Mouse (Mus musculus) left cerebral cortex, adult 2 months (tissue): Measurements from ENCODE around the gene Cnih2. TPM values are rescaled to one million over a fixed set of nuclear protein-coding genes. Genes with fewer than 3 reads are reported as not detected.
A peak's percentile ranks its signal among the peaks of the same experiment; 100 is the strongest.

ENCODE experiments used
- DNase-seq, 2 experiments: peaks; one replicate each; pipeline ENCODE4 v3.0.0; 2021 to 2022; ENCODE audit warnings: low spot score in 2 of 2, mixed read lengths in 1 of 2; ENCODE audit errors: extremely low spot score in 1 of 2
- H3K27ac ChIP-seq: fragments of 200-600 bp; 2 replicates; pipeline ENCODE4 v1.8.1; 2022
- H3K4me3 ChIP-seq: fragments of 200-600 bp; 2 replicates; pipeline ENCODE4 v1.8.1; 2022
- CTCF ChIP-seq: fragments of 200-600 bp; IDR thresholded peaks from 2 replicates; pipeline ENCODE4 v1.8.1; 2022; ENCODE audit warnings: antibody characterized with exemption, mild to moderate bottlenecking, moderate library complexity
- intact Hi-C: fragments of 180-260 bp; cut with DNase I; formaldehyde crosslinking; loops from one replicate; pipeline ENCODE4 v1.15.1; 2025
- total RNA-seq, 2 experiments: library from RNA; stranded (reverse); gene quantifications; 2 replicates each; pipeline ENCODE4 v1.2.3; 2021

The Cnih2 gene
- total RNA-seq, 2 experiments from 2014 or later, result 214 to 247 TPM

- H3K27ac ChIP-seq, result no peak overlapping the region
- TF ChIP-seq CTCF, result peak; percentile 58
- intact Hi-C loops, result no loop called here
- no peak overlapping the region for H3K4me3 ChIP-seq
- no peak for DNase-seq
These were observed 11.5 kb upstream of the Cnih2 start for GRCm38 (mm10) chr19:5109659-5110453.

GRCm38 (mm10) chr19:5108702-5109101 is 10.4 kb upstream of the Cnih2 start:
- H3K4me3 ChIP-seq, result no peak overlapping the region
- H3K27ac ChIP-seq, result no peak overlapping the region; the same call in 1 of the 2 replicates
- DNase-seq, result no peak
- no peak for TF ChIP-seq CTCF
- intact Hi-C loops, result no loop called here

- H3K27ac ChIP-seq, result peak overlapping the region; percentile 38; the same call in 1 of the 2 replicates
- peak; percentile 55 for TF ChIP-seq CTCF
- no peak overlapping the region for H3K4me3 ChIP-seq
- intact Hi-C loops, result no loop called here
- DNase-seq, result no peak
These were observed 9.9 kb upstream of the Cnih2 start for GRCm38 (mm10) chr19:5108271-5108575.

DNA sequence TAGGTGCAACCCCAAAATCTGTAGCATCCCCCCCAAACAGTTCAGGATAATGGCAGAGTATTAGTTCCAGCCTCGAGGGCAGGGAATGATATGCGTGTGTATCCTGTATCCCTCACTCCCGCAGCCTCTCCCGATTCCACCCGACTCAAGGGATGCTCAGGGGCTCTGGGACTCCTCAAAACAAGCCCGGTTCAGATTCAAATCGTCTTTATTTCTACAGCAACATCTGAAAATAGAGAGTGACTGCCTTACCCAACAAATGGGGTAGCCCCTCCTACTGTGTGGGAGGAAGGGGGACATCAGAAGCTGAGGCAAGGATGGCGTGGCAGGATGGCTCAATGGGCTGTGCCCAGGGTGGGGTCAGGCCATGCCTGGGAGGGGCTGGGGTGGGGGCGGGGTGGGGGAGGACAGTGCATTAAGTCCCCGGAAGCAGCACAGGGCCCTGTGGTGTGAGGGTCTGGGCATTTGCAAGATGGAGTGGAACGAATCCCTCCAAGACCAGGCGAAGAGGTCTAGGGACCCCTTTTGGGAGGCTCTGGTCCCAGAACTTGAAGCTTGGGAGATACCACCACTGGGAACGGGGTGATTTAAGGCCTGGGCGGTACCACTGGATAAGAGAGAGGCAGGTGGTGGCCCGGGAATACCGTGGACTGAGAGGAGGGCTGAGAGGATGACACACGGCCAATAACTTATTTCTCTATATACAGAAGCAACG is 9.4 kb upstream of the Cnih2 start:
- TF ChIP-seq CTCF, result no peak
- no peak for DNase-seq
- Histone ChIP-seq H3K27ac (peak overlapping the region; percentile 48; the same call in 1 of the 2 replicates), H3K4me3 (no peak overlapping the region)
- intact Hi-C loops, result loop anchor here (1.0 kb wide), 1 partner anchor 10 kb away; no protein-coding TSS in a partner anchor

DNA sequence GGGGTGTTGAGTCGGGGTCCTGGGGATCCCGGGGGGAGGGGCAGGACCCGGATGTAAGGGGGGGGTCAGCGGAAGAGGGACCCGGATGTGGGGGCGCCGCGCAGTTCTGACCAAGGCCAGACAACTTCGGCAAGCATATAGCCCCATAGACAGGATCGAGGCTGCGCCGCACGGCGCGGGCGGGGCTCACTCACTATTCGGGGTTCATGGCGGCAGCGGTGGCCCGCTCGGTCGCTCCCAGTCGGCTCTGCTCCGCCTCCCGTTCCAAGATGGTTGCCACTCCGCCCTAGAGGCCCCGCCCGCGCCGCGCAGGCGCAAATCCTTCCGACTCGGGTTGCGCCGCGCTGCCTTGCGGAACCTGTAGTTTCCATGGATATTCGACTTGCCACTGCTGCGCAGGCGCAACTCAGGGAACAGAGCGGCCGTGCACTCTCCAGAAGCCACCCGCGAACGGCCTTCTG is 8.4 kb upstream of the Cnih2 start, which contains the start of gene Rab1b:
Gene Rab1b (minus strand): TSS at position 342 of the 461 bp plus-strand sequence.
- Histone ChIP-seq H3K27ac (peak within 1 kb of the TSS; percentile 100), H3K4me3 (peak within 1 kb of the TSS; percentile 93)
- TF ChIP-seq CTCF, result no peak
- peak; percentile 98 for DNase-seq
- intact Hi-C loops, result loop anchor here (1.0 kb wide), 1 partner anchor 11 kb away; no protein-coding TSS in a partner anchor

- Histone ChIP-seq H3K4me3 (peak overlapping the region; percentile 93), H3K27ac (peak overlapping the region; percentile 100)
- TF ChIP-seq CTCF, result no peak
- DNase-seq, result no peak
- intact Hi-C loops, result no loop called here
These were observed 7.8 kb upstream of the Cnih2 start for GRCm38 (mm10) chr19:5106074-5106473.

GRCm38 (mm10) chr19:5097521-5098362 is 579 bp downstream of the Cnih2 start:
- no peak for DNase-seq
- intact Hi-C loops, result no loop called here
- no peak for TF ChIP-seq CTCF
- Histone ChIP-seq H3K4me3 (peak overlapping the region; percentile 76), H3K27ac (peak overlapping the region; percentile 95)

DNA sequence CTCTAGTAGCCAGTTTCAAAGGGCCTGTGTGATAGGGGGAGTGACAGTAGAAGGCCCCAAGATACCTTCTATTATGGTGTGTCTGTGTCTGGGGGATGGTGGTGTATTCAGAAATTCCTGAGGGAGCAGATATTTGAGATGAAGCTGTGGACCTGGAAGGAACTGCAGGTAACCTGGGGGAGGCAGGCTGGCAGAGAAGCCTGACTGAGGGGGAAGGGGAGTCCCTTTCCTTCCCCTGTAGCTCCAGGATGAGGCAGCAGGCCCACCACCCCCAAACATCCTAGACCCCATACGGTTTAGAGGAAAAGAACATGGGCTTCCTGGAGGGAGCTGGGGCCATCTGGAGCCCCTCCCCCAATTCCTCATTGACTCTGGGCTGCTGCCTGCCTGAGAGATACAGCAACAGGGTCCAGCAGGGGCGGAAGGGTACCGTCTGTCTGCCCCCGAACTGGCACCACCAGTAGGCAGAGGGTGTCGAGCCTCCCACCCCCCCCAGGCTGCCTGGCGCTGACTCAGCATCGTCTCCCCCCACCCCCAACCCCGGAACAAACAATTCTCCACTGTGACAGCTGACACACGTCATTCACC is 2.3 kb downstream of the Cnih2 start:
- intact Hi-C loops, result no loop called here
- peak in 1 of 2 experiments; percentile 13 for DNase-seq
- TF ChIP-seq CTCF, result no peak

GRCm38 (mm10) chr19:5094746-5095417 is 3.4 kb downstream of the Cnih2 start:
- intact Hi-C loops, result loop anchor here (1.0 kb wide), 1 partner anchor 56 kb away; no protein-coding TSS in a partner anchor
- no peak for TF ChIP-seq CTCF
- Histone ChIP-seq H3K4me3 (peak overlapping the region; percentile 76), H3K27ac (peak overlapping the region; percentile 95)
- peak in 1 of 2 experiments; percentile 28 for DNase-seq

More for the DNA sequence above, 2.3 kb downstream of the Cnih2 start:
- peak overlapping the region; percentile 76 for H3K4me3 ChIP-seq
- H3K27ac ChIP-seq, result peak overlapping the region; percentile 95

DNA sequence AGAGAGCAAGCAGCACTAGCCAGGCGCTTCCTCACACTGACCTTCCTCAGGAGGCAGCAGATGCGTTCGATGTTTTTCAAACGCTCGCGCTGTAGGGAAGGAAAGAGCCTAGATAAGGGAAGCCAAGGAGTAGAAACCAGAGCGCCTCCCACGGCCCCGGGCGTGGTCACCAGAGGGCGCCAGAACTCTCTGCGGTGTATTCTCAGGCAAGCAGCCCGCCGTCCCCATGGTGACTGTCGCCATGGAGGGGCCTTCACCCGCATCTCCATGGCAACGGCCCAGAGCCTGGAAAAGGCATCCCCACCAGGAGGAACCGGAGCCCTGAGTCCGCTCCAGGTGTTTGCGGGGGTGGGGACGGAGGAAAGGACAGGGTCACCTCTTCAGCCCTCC is 4.1 kb downstream of the Cnih2 start:
- intact Hi-C loops, result loop anchor here (1.0 kb wide), 1 partner anchor 57 kb away; no protein-coding TSS in a partner anchor
- peak; percentile 97 to 98 for DNase-seq

More for the DNA sequence above, 4.1 kb downstream of the Cnih2 start:
- Histone ChIP-seq H3K27ac (peak overlapping the region; percentile 95), H3K4me3 (peak overlapping the region; percentile 76)
- peak; percentile 95 for TF ChIP-seq CTCF
